Mouse (Mus musculus) G1E (cell line): Measurements from ENCODE around the gene Csf1.

Experiments
- CTCF ChIP-seq: IDR thresholded peaks from 2 replicates; pipeline ENCODE4 v1.5.1; 2012; ENCODE audit warnings: low read depth, low read length, inconsistent platforms, mixed read lengths
- POLR2AphosphoS5 ChIP-seq: IDR thresholded peaks from 2 replicates; pipeline ENCODE4 v1.6.1; 2012; ENCODE audit warnings: low read depth, low read length, inconsistent platforms; ENCODE audit not compliant: insufficient replicate concordance

GRCm38 (mm10) chr3:107704371-107704705, 55.9 kb downstream of the Csf1 start:
- no peak for TF ChIP-seq CTCF
- TF ChIP-seq POLR2AphosphoS5 = no peak
